Mouse (Mus musculus) olfactory bulb, adult 2 months (tissue): ENCODE results near the gene Tcp11x2. TPM values are rescaled to one million over a fixed set of nuclear protein-coding genes. Genes with fewer than 3 reads are reported as not detected.

ENCODE experiments used
- H3K27ac ChIP-seq: fragments of 200-500 bp; 2 replicates; pipeline ENCODE4 v1.5.1; 2012; ENCODE audit warnings: low read depth, low read length; ENCODE audit not compliant: insufficient read depth
- H3K4me1 ChIP-seq: fragments of 200-500 bp; 2 replicates; pipeline ENCODE4 v1.6.1; 2012; ENCODE audit warnings: low read length; ENCODE audit not compliant: control insufficient read depth, insufficient read depth
- H3K4me3 ChIP-seq: fragments of 200-500 bp; 2 replicates; pipeline ENCODE4 v1.5.1; 2012; ENCODE audit warnings: mild to moderate bottlenecking, low read depth, low read length, moderate library complexity; ENCODE audit not compliant: insufficient read depth
- CTCF ChIP-seq: fragments of 200-500 bp; IDR thresholded peaks from 2 replicates; pipeline ENCODE4 v1.5.1; 2012; ENCODE audit warnings: low read depth, mild to moderate bottlenecking, low read length, moderate library complexity; ENCODE audit not compliant: insufficient read depth
- POLR2A ChIP-seq: fragments of 200-500 bp; IDR thresholded peaks from 2 replicates; pipeline ENCODE4 v1.6.1; 2012; ENCODE audit warnings: mild to moderate bottlenecking, low read depth, low read length, moderate library complexity; ENCODE audit not compliant: insufficient read depth
- WGBS: fragments of 180-500 bp; shearing (Covaris S2); methylation state at CpG from one replicate; pipeline ENCODE4 v1.1.7; 2018; 5-methylcytosine and 5-hydroxymethylcytosine counted together
- polyA plus RNA-seq: library from polyadenylated mRNA; stranded (reverse); fragments of >200 nt; gene quantifications from 2 replicates; pipeline ENCODE4 v1.2.4, GENCODE M21; 2012; ENCODE audit warnings: low replicate concordance; ENCODE audit not compliant: missing spikeins, insufficient read depth, insufficient read length

Tcp11x2 gene
- polyA plus RNA-seq: not detected in 2 replicates

DNA sequence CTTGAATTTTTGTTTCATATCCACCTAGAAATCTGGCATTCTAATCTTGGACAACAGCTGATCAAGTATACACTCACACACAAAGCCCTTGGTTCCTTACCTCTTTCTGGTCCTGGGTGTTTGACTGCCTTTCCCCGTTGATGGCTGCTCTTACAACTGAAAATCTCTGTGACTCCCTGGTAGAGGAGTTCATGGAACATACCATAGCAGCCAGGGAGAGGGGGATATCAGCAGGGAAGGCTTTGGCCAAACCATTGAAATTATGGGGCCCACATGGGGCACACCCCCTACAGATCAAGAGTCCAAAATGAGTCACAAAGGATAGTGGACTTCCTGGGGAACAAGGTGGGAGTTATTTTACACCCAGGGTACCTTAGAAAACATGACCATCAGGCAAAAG is at the start of gene Tcp11x2:
Gene Tcp11x2, minus strand, starts transcription at position 158 of the 400 bp plus-strand sequence.
- no peak for TF ChIP-seq POLR2A
- TF ChIP-seq CTCF: no peak
- no peak within 1 kb of the TSS for H3K4me3 ChIP-seq
- H3K4me1 ChIP-seq: no peaks in the 10 kb centered on the region
- H3K27ac ChIP-seq: no peak within 1 kb of the TSS
- 79% methylated on average over 1 of the region's 1 CpGs for WGBS

DNA sequence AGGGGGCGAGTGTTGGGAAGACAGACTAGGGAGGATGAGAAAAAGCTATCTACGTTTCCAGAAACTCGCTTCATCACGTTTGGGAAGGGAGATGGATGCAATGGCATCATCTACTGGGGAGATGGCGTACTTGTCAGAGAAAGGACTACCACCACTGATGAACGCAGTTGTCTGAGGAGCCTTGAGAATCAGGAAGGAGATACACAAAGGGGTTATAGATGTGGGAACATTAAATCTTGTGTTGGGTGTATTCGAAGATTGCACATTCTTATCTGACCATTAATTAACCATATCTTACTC is 49.4 kb upstream of the Tcp11x2 start:
- peak overlapping the region; percentile 71 for H3K4me3 ChIP-seq
- TF ChIP-seq POLR2A: no peak
- no peak for TF ChIP-seq CTCF
- 17% methylated on average over 7 of the region's 7 CpGs for WGBS
- H3K27ac ChIP-seq: peak overlapping the region; percentile 90
- H3K4me1 ChIP-seq: no peaks in the 10 kb centered on the region

DNA sequence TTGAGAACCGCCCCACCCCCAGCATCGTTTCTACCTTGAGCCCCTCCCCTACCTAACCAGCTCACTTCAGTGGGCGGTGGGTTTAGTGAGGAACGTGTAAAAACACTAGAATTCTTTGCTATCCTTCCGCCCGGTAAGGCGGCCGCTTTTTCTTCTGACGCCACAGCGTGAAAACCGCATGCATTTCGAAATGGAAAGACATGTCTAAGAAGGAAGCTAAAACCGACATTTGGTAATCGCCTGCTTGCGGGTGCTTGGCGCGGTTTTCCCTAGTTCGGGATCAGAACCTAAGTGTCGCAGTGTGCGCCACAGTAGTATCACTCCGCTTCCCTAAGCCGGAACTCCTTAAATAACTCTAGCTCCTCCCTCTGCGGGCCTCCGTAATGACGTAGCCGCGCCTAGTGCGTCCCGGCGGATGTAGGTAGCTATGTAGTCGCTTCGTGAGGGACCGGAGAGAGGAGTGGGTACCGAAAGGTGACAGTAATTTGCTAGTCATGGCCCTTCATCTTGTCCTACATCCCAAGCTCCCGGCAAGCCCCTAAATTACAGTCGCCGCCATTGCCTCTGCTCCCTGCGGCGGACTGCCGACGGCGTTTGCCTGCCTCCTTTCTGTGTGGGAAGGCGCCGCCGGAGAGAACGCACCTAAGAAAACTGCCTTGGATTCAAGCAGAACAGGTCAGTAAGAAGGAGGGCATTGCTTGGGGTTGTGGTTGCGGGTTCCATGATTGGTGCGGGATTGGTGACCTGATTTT is 48.9 kb upstream of the Tcp11x2 start, which contains the start of the genes Armcx5 and Gprasp1:
Gene Armcx5, plus strand, starts transcription at position 430 of the 752 bp plus-strand sequence.
Gene Gprasp1, plus strand, starts transcription at position 430 of the 752 bp plus-strand sequence.
- peak within 1 kb of the TSS; percentile 71 for H3K4me3 ChIP-seq
- WGBS: 15% methylated on average over 48 of the region's 48 CpGs
- TF ChIP-seq POLR2A: peak; percentile 38; the same call in 1 of the 2 replicates
- no peak for TF ChIP-seq CTCF

DNA sequence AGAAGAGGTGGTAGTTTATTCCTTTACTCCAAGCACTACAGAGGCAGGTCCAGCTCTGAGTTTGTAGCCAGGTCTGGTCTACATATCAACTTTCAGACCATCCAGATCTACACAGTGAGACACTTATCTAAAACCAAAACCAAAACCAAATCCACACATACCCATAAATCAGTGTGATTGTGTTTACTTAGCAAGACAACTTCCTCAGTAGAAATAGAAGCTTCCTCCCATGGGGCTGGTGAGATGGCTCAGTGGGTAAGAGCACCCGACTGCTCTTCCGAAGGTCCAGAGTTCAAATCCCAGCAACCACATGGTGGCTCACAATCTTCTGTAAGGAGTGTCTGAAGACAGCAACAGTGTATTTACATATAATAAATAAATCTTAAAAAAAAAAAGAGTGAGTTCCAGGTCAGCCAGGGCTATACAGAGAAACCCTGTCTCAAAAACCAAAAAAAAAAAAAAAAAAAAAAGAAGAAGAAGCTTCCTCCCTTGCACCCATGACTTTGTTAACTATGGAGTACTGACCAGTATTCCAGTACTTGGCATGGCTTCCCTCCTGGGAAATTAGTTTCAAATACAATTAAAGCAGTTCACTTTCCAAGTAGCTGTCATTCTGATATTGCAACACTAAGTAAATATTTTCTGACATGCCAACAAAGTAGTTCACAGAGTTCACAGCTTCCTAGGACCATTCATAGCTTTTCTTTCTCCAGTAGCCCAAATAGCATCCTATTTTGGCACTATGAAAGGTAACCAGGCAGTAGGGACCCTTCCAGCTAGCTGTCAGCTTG is 45.3 kb upstream of the Tcp11x2 start:
- TF ChIP-seq POLR2A (no peak), CTCF (no peak)
- 86% methylated on average over 2 of the region's 2 CpGs for WGBS
- H3K4me3 ChIP-seq: no peak overlapping the region
- H3K4me1 ChIP-seq: no peaks in the 10 kb centered on the region
- no peak overlapping the region for H3K27ac ChIP-seq

More for the DNA sequence above, 48.9 kb upstream of the Tcp11x2 start, which contains the start of the genes Armcx5 and Gprasp1:
- no peaks in the 10 kb centered on the region for H3K4me1 ChIP-seq
- peak within 1 kb of the TSS; percentile 98 for H3K27ac ChIP-seq

DNA sequence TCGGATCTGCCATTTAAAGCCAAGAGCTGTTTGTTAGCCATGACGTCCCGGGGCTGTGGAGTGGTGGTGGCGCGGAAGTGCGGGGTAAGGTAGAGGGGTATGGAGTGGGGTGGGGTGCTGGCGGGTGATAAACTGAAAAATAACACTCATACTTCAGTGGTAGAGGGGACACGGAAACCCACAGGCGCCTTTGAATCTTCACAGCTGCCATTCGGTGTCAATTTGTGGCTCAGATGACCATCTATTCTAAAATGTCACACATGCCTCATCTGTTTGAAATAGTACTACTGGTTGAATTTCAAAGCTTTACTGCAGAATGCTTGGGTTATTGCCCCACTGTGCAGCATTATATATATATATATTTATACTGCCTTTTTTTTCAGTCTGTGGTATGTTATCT is 31.6 kb upstream of the Tcp11x2 start, which contains the start of gene Tmsb15a:
Gene Tmsb15a, minus strand, starts transcription at position 101 of the 400 bp plus-strand sequence.
- no peak within 1 kb of the TSS for H3K4me3 ChIP-seq
- WGBS: 89% methylated on average over 10 of the region's 10 CpGs

DNA sequence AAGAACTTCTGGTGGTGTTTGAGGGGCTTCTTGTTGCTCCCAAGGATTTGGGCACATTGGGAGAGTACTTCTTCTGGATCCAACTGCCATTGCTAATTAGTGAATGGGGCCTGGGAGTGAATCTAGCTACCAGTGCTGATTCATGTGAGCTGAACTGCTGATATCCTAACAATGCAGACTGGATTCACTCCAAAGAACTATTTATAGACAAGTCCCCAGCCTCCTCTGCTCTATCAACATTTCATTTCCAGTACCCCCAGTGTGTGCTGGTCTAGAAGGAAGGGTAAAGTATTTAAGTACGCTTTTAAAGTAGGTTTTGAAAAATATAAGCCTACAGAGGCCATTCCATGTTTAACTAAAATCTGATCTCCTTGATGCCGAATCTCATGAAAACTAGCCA is 19.3 kb upstream of the Tcp11x2 start:
- TF ChIP-seq CTCF (no peak), POLR2A (no peak)
- 80% methylated on average over 2 of the region's 2 CpGs for WGBS
- no peaks in the 10 kb centered on the region for H3K4me1 ChIP-seq

More for the DNA sequence above, 31.6 kb upstream of the Tcp11x2 start, which contains the start of gene Tmsb15a:
- H3K27ac ChIP-seq: no peak within 1 kb of the TSS
- no peak for TF ChIP-seq POLR2A
- H3K4me1 ChIP-seq: no peaks in the 10 kb centered on the region

DNA sequence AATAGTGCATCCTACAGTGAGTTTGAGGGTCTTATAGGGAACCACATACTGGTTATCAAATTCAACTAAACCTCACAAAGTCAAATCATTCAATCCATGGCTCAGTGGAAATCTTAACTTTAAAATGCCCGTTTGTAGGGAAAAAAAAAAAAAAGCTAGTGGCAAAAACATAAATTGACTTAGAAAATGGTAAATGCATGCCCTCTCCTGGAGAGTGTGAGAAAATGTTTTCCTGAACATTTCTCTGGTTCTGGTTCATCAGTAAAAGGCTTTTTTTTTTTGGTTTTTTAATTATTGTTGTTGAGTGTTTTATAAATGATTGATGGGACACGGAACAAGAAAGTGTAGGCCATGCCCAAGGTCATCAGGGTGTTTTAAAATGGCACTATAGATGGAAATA is 10.8 kb upstream of the Tcp11x2 start:
- Histone ChIP-seq H3K4me3 (no peak overlapping the region), H3K4me1 (no peaks in the 10 kb centered on the region), H3K27ac (no peak overlapping the region)
- 30% methylated on average over 2 of the region's 2 CpGs for WGBS
- no peak for TF ChIP-seq CTCF
- TF ChIP-seq POLR2A: no peak

More for the DNA sequence above, 19.3 kb upstream of the Tcp11x2 start:
- H3K4me3 ChIP-seq: no peak overlapping the region
- no peak overlapping the region for H3K27ac ChIP-seq

DNA sequence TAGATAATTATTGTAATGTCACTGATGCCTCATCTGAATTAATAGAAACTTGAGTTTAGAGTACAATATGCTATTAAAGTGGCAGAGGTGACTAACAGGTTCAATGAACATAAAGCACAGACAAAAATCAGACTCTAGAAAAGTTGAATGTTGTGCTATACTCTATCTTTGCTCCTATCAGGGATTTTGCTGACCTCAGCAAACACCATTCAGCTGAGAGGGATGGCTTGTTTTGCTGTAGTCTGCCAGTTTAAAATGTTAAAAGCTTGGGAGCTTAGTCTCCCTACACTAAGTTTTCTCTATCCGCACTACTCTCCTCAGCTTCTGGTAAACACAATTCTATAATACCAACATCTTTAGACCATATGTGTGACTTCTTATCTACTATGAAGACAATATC is 9.5 kb upstream of the Tcp11x2 start:
- TF ChIP-seq CTCF: no peak
- no peak for TF ChIP-seq POLR2A
- Histone ChIP-seq H3K4me1 (no peaks in the 10 kb centered on the region), H3K27ac (no peak overlapping the region), H3K4me3 (no peak overlapping the region)
- 96% methylated on average over 1 of the region's 1 CpGs for WGBS

DNA sequence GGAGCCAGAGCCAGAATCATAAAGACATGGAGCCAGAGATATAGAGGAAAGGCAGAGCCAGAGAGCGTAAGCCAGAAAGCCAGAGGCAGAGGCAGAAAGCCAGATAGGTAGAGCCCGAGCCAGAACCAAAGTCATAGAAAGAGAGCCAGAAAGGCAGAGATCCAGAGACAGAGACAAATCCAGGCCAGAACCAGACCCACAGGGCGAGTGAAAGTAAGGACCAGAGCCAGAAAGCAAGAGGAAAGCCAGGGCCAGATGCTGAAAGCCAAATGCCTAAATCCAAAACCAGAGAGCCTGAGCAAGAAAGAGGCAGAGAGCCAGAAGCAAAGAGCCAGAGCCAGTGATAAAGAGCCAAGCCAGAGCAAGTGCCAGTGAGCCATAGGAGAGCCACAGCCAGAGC is 5.8 kb downstream of the Tcp11x2 start:
- H3K4me3 ChIP-seq: no peak overlapping the region
- WGBS: 46% methylated on average over 3 of the region's 3 CpGs

More for the DNA sequence above, 5.8 kb downstream of the Tcp11x2 start:
- no peak for TF ChIP-seq CTCF
- no peak for TF ChIP-seq POLR2A
- Histone ChIP-seq H3K4me1 (no peaks in the 10 kb centered on the region), H3K27ac (no peak overlapping the region)
